Mouse (Mus musculus) heart, adult 2 months (tissue): ENCODE measurements at regions not wholly inside any gene's neighbourhood (a gene's known extent, or its start where the extent isn't known, plus 50 kb on each side); places are given as distances from the start of the nearest gene placed in this dataset.

Source experiments
- DNase-seq, 2 experiments: peaks; one replicate each; pipeline ENCODE4 v3.0.0; 2021
- H3K27ac ChIP-seq: fragments of 200-600 bp; 2 replicates; pipeline ENCODE4 v1.8.1; 2022
- H3K27me3 ChIP-seq: fragments of 200-500 bp; 2 replicates; pipeline ENCODE4 v1.6.1; 2012; ENCODE audit warnings: mild to moderate bottlenecking, low read length, inconsistent platforms, mixed read lengths; ENCODE audit not compliant: control insufficient read depth, insufficient read depth
- H3K36me3 ChIP-seq: fragments of 200-500 bp; 2 replicates; pipeline ENCODE4 v1.6.1; 2012; ENCODE audit warnings: low read length, inconsistent platforms; ENCODE audit not compliant: control insufficient read depth, insufficient read depth
- H3K4me1 ChIP-seq: fragments of 200-500 bp; 2 replicates; pipeline ENCODE4 v1.6.1; 2011; ENCODE audit warnings: low read length; ENCODE audit not compliant: control insufficient read depth, insufficient read depth
- H3K4me3 ChIP-seq: fragments of 200-600 bp; 2 replicates; pipeline ENCODE4 v1.8.1; 2022
- H3K79me2 ChIP-seq: fragments of 200-500 bp; replicated peaks from 2 replicates; pipeline ENCODE4 v1.6.1; 2012; ENCODE audit warnings: mild to moderate bottlenecking, inconsistent platforms, low read length, moderate library complexity, mixed read lengths; ENCODE audit not compliant: control insufficient read depth, insufficient read depth
- H3K9ac ChIP-seq: fragments of 200-500 bp; 2 replicates; pipeline ENCODE4 v1.6.1; 2012; ENCODE audit warnings: low read depth, mild to moderate bottlenecking, control low read depth, inconsistent platforms, low read length, mixed read lengths
- CTCF ChIP-seq: fragments of 200-600 bp; IDR thresholded peaks from 2 replicates; pipeline ENCODE4 v1.8.1; 2022; ENCODE audit warnings: antibody characterized with exemption, mild to moderate bottlenecking, moderate library complexity
- EP300 ChIP-seq: fragments of 200-500 bp; IDR thresholded peaks from 2 replicates; pipeline ENCODE4 v1.6.1; 2011; ENCODE audit warnings: low read depth, low read length, control low read depth; ENCODE audit not compliant: insufficient read depth
- POLR2A ChIP-seq: fragments of 200-500 bp; IDR thresholded peaks from 2 replicates; pipeline ENCODE4 v1.6.1; 2011; ENCODE audit warnings: mild to moderate bottlenecking, low read depth, low read length, control low read depth; ENCODE audit not compliant: insufficient read depth
- WGBS: fragments of 180-500 bp; shearing (Covaris S2); methylation state at CpG from one replicate; pipeline ENCODE4 v1.1.7; 2018; 5-methylcytosine and 5-hydroxymethylcytosine counted together
- intact Hi-C: fragments of 180-260 bp; cut with DNase I; formaldehyde crosslinking; loops from one replicate; pipeline ENCODE4 v1.15.1; 2025

- no peak overlapping the region for H3K27ac ChIP-seq
- H3K4me3 ChIP-seq, result no peak overlapping the region
- DNase-seq, result no peak
- no peak overlapping the region for H3K9ac ChIP-seq
- TF ChIP-seq EP300 (no peak), CTCF (no peak), POLR2A (no peak)
- no peaks in the 10 kb centered on the region for H3K79me2 ChIP-seq
- H3K4me1 ChIP-seq, result no peaks in the 10 kb centered on the region
- no peaks in the 10 kb centered on the region for H3K27me3 ChIP-seq
- no peaks in the 10 kb centered on the region for H3K36me3 ChIP-seq
- 83% methylated on average over 15 of the region's 15 CpGs for WGBS
- intact Hi-C loops, result no loop called here
Measured at GRCm38 (mm10) chr1:153997201-153998181, 97.5 kb upstream of the Teddm2 start.

GRCm38 (mm10) chr1:153999776-154000175 is 99.7 kb upstream of the Teddm2 start:
- Histone ChIP-seq H3K79me2 (no peaks in the 10 kb centered on the region), H3K27me3 (no peaks in the 10 kb centered on the region), H3K36me3 (no peaks in the 10 kb centered on the region), H3K4me1 (no peaks in the 10 kb centered on the region; the same call in 1 of the 2 replicates), H3K4me3 (no peak overlapping the region), H3K9ac (no peak overlapping the region), H3K27ac (no peak overlapping the region)
- intact Hi-C loops, result no loop called here
- DNase-seq, result no peak
- TF ChIP-seq CTCF, result no peak
- no peak for TF ChIP-seq EP300
- no peak for TF ChIP-seq POLR2A
- 64% methylated on average over 6 of the region's 6 CpGs for WGBS

GRCm38 (mm10) chr1:154003669-154004068 is 103.6 kb upstream of the Teddm2 start:
- no peak overlapping the region for H3K9ac ChIP-seq
- H3K27ac ChIP-seq, result no peak overlapping the region
- no peak overlapping the region for H3K4me3 ChIP-seq
- 41% methylated on average over 7 of the region's 7 CpGs for WGBS
- no peaks in the 10 kb centered on the region for H3K79me2 ChIP-seq
- H3K4me1 ChIP-seq, result no peaks in the 10 kb centered on the region; the same call in 1 of the 2 replicates
- intact Hi-C loops, result no loop called here
- TF ChIP-seq EP300 (no peak), CTCF (no peak), POLR2A (no peak)
- no peak for DNase-seq
- no peaks in the 10 kb centered on the region for H3K27me3 ChIP-seq
- H3K36me3 ChIP-seq, result no peaks in the 10 kb centered on the region

- no peak for DNase-seq
- no peaks in the 10 kb centered on the region; the same call in 1 of the 2 replicates for H3K4me1 ChIP-seq
- intact Hi-C loops, result no loop called here
- no peaks in the 10 kb centered on the region for H3K36me3 ChIP-seq
- WGBS, result 92% methylated on average over 4 of the region's 4 CpGs
- H3K4me3 ChIP-seq, result no peak overlapping the region
- H3K27ac ChIP-seq, result no peak overlapping the region
- H3K79me2 ChIP-seq, result no peaks in the 10 kb centered on the region
- no peaks in the 10 kb centered on the region for H3K27me3 ChIP-seq
- H3K9ac ChIP-seq, result no peak overlapping the region
- TF ChIP-seq POLR2A, result no peak
- TF ChIP-seq CTCF, result no peak
- TF ChIP-seq EP300, result no peak
Measured at GRCm38 (mm10) chr1:154004647-154005046, 104.6 kb upstream of the Teddm2 start.

- TF ChIP-seq POLR2A (no peak), EP300 (no peak)
- intact Hi-C loops, result no loop called here
- Histone ChIP-seq H3K4me1 (no peaks in the 10 kb centered on the region; the same call in 1 of the 2 replicates), H3K27ac (no peak overlapping the region), H3K36me3 (no peaks in the 10 kb centered on the region), H3K27me3 (no peaks in the 10 kb centered on the region), H3K9ac (no peak overlapping the region), H3K4me3 (no peak overlapping the region), H3K79me2 (no peaks in the 10 kb centered on the region)
- WGBS, result 71% methylated on average over 13 of the region's 13 CpGs
- DNase-seq, result no peak
Measured at GRCm38 (mm10) chr1:154006055-154006454, 106.0 kb upstream of the Teddm2 start.

- H3K4me3 ChIP-seq, result no peak overlapping the region
- no peak overlapping the region for H3K9ac ChIP-seq
- H3K4me1 ChIP-seq, result no peaks in the 10 kb centered on the region; the same call in 1 of the 2 replicates
- WGBS, result 91% methylated on average over 3 of the region's 3 CpGs
- H3K36me3 ChIP-seq, result no peaks in the 10 kb centered on the region
- no peak for TF ChIP-seq CTCF
- TF ChIP-seq POLR2A, result no peak
- TF ChIP-seq EP300, result no peak
- DNase-seq, result no peak
- intact Hi-C loops, result no loop called here
- no peaks in the 10 kb centered on the region for H3K79me2 ChIP-seq
- H3K27ac ChIP-seq, result no peak overlapping the region
- no peaks in the 10 kb centered on the region for H3K27me3 ChIP-seq
Measured at GRCm38 (mm10) chr1:154007440-154007839, 107.4 kb upstream of the Teddm2 start.
